Mouse (Mus musculus): Measurements from ENCODE around the gene Serinc5.
A peak's percentile ranks its signal among the peaks of the same experiment; 100 is the strongest.
"Not testable (repeated sequence)": the region's sequence is repeated elsewhere in the genome, so short reads cannot be mapped to it uniquely, and the experiment has no call there.

The Serinc5 gene

GRCm38 (mm10) chr13:92610311-92611221 lies at the start of gene Serinc5:
Gene Serinc5, plus strand, starts transcription at chr13:92611091.
- peak; percentile 95 to 98 for DNase-seq

- DNase-seq, result no peak
Measured at GRCm38 (mm10) chr13:92576072-92576471, 34.8 kb upstream of the Serinc5 start, which contains the start of gene Spz1. Gene Spz1, minus strand, starts transcription at chr13:92576172.

- no peak for DNase-seq
Measured at GRCm38 (mm10) chr13:92576688-92577087, 34.2 kb upstream of the Serinc5 start.

GRCm38 (mm10) chr13:92578210-92578609 lies 32.7 kb upstream of the Serinc5 start:
- DNase-seq, result no peak

- DNase-seq, result peak; percentile 56 to 60
Measured at GRCm38 (mm10) chr13:92580220-92581043, 30.5 kb upstream of the Serinc5 start.

- DNase-seq, result no peak
Measured at GRCm38 (mm10) chr13:92584094-92584717, 26.7 kb upstream of the Serinc5 start.

- no peak for DNase-seq
Measured at GRCm38 (mm10) chr13:92588704-92589103, 22.2 kb upstream of the Serinc5 start.

- DNase-seq, result peak in 1 of 2 experiments; percentile 28
Measured at GRCm38 (mm10) chr13:92589255-92589654, 21.6 kb upstream of the Serinc5 start.

GRCm38 (mm10) chr13:92591225-92591624 lies 19.7 kb upstream of the Serinc5 start:
- no peak for DNase-seq

- DNase-seq, result no peak
Measured at GRCm38 (mm10) chr13:92592268-92592785, 18.6 kb upstream of the Serinc5 start.

- no peak for DNase-seq
Measured at GRCm38 (mm10) chr13:92592786-92593635, 17.9 kb upstream of the Serinc5 start.

- DNase-seq, result no peak
Measured at GRCm38 (mm10) chr13:92593731-92594396, 17.0 kb upstream of the Serinc5 start.

- DNase-seq, result no peak
Measured at GRCm38 (mm10) chr13:92594481-92594880, 16.4 kb upstream of the Serinc5 start.

GRCm38 (mm10) chr13:92594907-92595306 lies 16.0 kb upstream of the Serinc5 start:
- DNase-seq, result no peak

- no peak for DNase-seq
Measured at GRCm38 (mm10) chr13:92595424-92595823, 15.5 kb upstream of the Serinc5 start.

- not testable (repeated sequence) for DNase-seq
Measured at GRCm38 (mm10) chr13:92605306-92605705, 5.6 kb upstream of the Serinc5 start.

GRCm38 (mm10) chr13:92609486-92610310 lies 1.2 kb upstream of the Serinc5 start:
- DNase-seq, result peak; percentile 13 to 20

GRCm38 (mm10) chr13:92611254-92611784 lies 428 bp downstream of the Serinc5 start:
- no peak for DNase-seq

GRCm38 (mm10) chr13:92611917-92612316 lies 1.0 kb downstream of the Serinc5 start:
- peak in 1 of 2 experiments; percentile 13 for DNase-seq

- no peak for DNase-seq
Measured at GRCm38 (mm10) chr13:92613094-92613493, 2.2 kb downstream of the Serinc5 start.
